Comparison of ENCODE assay signal across 21 mouse cellular contexts in genomic region chr8:12805569-12805968, GRCm38 (mm10). TPM values are rescaled to one million over a fixed set of nuclear protein-coding genes. Genes with fewer than 3 reads are reported as not detected.
DNase-seq lines count a peak whose midpoint lies in the region; ATAC-seq and TF ChIP-seq lines count a peak whose summit lies in the region.
"Had no signal": no experiment of that assay in that cellular context is flagged by ENCODE, and none has a peak within 500 bp of the region (broad histone marks: within the 10 kb centered on the region; RNA-seq: fewer than 3 reads in every experiment).

No protein-coding gene starts in this region.

- H3K27ac ChIP-seq in hindbrain, embryonic 13.5 days = no peak overlapping the region
- H3K27ac ChIP-seq in hindbrain, embryonic 11.5 days (ENCODE audit: low read depth, low read length) = no peak overlapping the region
- 0 out of 2 replicates have a peak overlapping the region, but pooled peaks have one; percentile 41 for H3K27ac ChIP-seq in midbrain, embryonic 14.5 days (replicated peaks; ENCODE audit: low read depth, low read length)
- no peak overlapping the region for H3K27ac ChIP-seq in midbrain, embryonic 11.5 days (ENCODE audit: low read depth, low read length)
- 0 out of 2 replicates have a peak overlapping the region, but pooled peaks have one; percentile 6 for H3K27ac ChIP-seq in neural tube, embryonic 15.5 days (replicated peaks)
- H3K27ac ChIP-seq: embryonic facial prominence, embryonic 15.5 days; forebrain, embryonic 15.5 days; hindbrain, embryonic 15.5 days; limb, embryonic 15.5 days; liver, embryonic 14.5 days; midbrain, embryonic 15.5 days had no signal

- no peak overlapping the region for H3K4me3 ChIP-seq in hindbrain, embryonic 13.5 days
- no peak overlapping the region for H3K4me3 ChIP-seq in hindbrain, embryonic 11.5 days (ENCODE audit: low read depth, low read length)
- no peak overlapping the region for H3K4me3 ChIP-seq in midbrain, embryonic 14.5 days (replicated peaks; ENCODE audit: low read depth, low read length)
- no peak overlapping the region for H3K4me3 ChIP-seq in midbrain, embryonic 11.5 days (ENCODE audit: low read depth, low read length)
- no peak overlapping the region for H3K4me3 ChIP-seq in neural tube, embryonic 15.5 days (replicated peaks)
- H3K4me3 ChIP-seq: embryonic facial prominence, embryonic 15.5 days; forebrain, embryonic 15.5 days; heart, embryonic 12.5 days; hindbrain, embryonic 15.5 days; limb, embryonic 15.5 days; midbrain, embryonic 15.5 days had no signal

- H3K9ac ChIP-seq in hindbrain, embryonic 13.5 days = 0 out of 2 replicates have a peak overlapping the region, but pooled peaks have one; percentile 9
- no peak overlapping the region for H3K9ac ChIP-seq in hindbrain, embryonic 11.5 days (ENCODE audit: low read depth, low read length)
- no peak overlapping the region for H3K9ac ChIP-seq in midbrain, embryonic 14.5 days (replicated peaks; ENCODE audit: low read length)
- no peak overlapping the region for H3K9ac ChIP-seq in midbrain, embryonic 11.5 days (ENCODE audit: low read length)
- H3K9ac ChIP-seq in neural tube, embryonic 15.5 days (replicated peaks) = no peak overlapping the region
- H3K9ac ChIP-seq: embryonic facial prominence, embryonic 15.5 days; forebrain, embryonic 15.5 days; heart, embryonic 12.5 days; hindbrain, embryonic 15.5 days; limb, embryonic 15.5 days; liver, embryonic 14.5 days; lung, embryonic 14.5 days; midbrain, embryonic 15.5 days had no signal

- no peak for TF ChIP-seq CTCF in Patski (IDR thresholded peaks at IDR 0.05)

- POLR2A ChIA-PET in Patski (lab: Charles Lee) = no interaction called here

- no peak for DNase-seq in hindbrain, embryonic 11.5 days (ENCODE audit: low spot score)
- no peak for DNase-seq in midbrain, embryonic 14.5 days
- DNase-seq in midbrain, embryonic 11.5 days (ENCODE audit: low spot score, missing footprints) = no peak
- peak; percentile 63 for DNase-seq in Patski (ENCODE audit: low read depth, low spot score)
- DNase-seq in heart, adult 8-10 months (ENCODE audit: low spot score) = no peak
- DNase-seq: cerebellum, adult 9-10 months; gastrocnemius, postnatal 14 days; heart, adult 11 months; heart, postnatal 10 days; layer of hippocampus, adult 9-11 months; lung, embryonic 14.5 days had no signal

- CTCF ChIA-PET in Patski (lab: Charles Lee) = interaction anchor here (1.1 kb wide), 1 partner anchor 53 kb away, joined by 3 read pairs; no protein-coding TSS in a partner anchor

- H3K36me3 ChIP-seq in hindbrain, embryonic 13.5 days = no peaks in the 10 kb centered on the region; the same call in 1 of the 2 replicates
- H3K36me3 ChIP-seq in hindbrain, embryonic 11.5 days (ENCODE audit: control insufficient read depth, insufficient read depth, low read length) = no peaks in the 10 kb centered on the region
- H3K36me3 ChIP-seq in midbrain, embryonic 14.5 days (ENCODE audit: control insufficient read depth, insufficient read depth, low read length) = no peaks in the 10 kb centered on the region
- H3K36me3 ChIP-seq in midbrain, embryonic 11.5 days (ENCODE audit: control insufficient read depth, insufficient read depth, low read length) = no peaks in the 10 kb centered on the region
- no peaks in the 10 kb centered on the region; the same call in 1 of the 2 replicates for H3K36me3 ChIP-seq in neural tube, embryonic 15.5 days
- H3K36me3 ChIP-seq: embryonic facial prominence, embryonic 15.5 days; forebrain, embryonic 15.5 days; G1E; hindbrain, embryonic 15.5 days; midbrain, embryonic 15.5 days had no signal

- H3K4me2 ChIP-seq in hindbrain, embryonic 13.5 days = no peak overlapping the region
- no peak overlapping the region for H3K4me2 ChIP-seq in hindbrain, embryonic 11.5 days (replicated peaks; ENCODE audit: low read depth, low read length)
- H3K4me2 ChIP-seq in midbrain, embryonic 14.5 days (ENCODE audit: low read length) = no peak overlapping the region
- no peak overlapping the region for H3K4me2 ChIP-seq in midbrain, embryonic 11.5 days
- no peak overlapping the region for H3K4me2 ChIP-seq in neural tube, embryonic 15.5 days
- H3K4me2 ChIP-seq: embryonic facial prominence, embryonic 15.5 days; forebrain, embryonic 15.5 days; heart, embryonic 12.5 days; hindbrain, embryonic 15.5 days; limb, embryonic 15.5 days; lung, embryonic 14.5 days; midbrain, embryonic 15.5 days had no signal

- no peaks in the 10 kb centered on the region for H3K27me3 ChIP-seq in hindbrain, embryonic 13.5 days
- H3K27me3 ChIP-seq in hindbrain, embryonic 11.5 days (ENCODE audit: control insufficient read depth, insufficient read depth, low read length) = no peaks in the 10 kb centered on the region
- H3K27me3 ChIP-seq in midbrain, embryonic 14.5 days (ENCODE audit: control insufficient read depth, insufficient read depth, low read length) = no peaks in the 10 kb centered on the region
- H3K27me3 ChIP-seq in midbrain, embryonic 11.5 days (ENCODE audit: control insufficient read depth, insufficient read depth, low read length) = no peaks in the 10 kb centered on the region
- no peaks in the 10 kb centered on the region for H3K27me3 ChIP-seq in Patski
- H3K27me3 ChIP-seq in neural tube, embryonic 15.5 days (replicated peaks) = no peaks in the 10 kb centered on the region
- H3K27me3 ChIP-seq: embryonic facial prominence, embryonic 15.5 days; forebrain, embryonic 15.5 days; heart, embryonic 12.5 days; hindbrain, embryonic 15.5 days; limb, embryonic 15.5 days; midbrain, embryonic 15.5 days had no signal

- in situ Hi-C loops in Patski (cut with MboI; ENCODE audit: low pct_unique_long_range_greater_than_20kb) = loop anchor here (5.0 to 10.0 kb wide), 2 partner anchors 43 to 131 kb away; partner anchors contain the start of gene Tubgcp3

- ATAC-seq in hindbrain, embryonic 13.5 days (ENCODE audit: low FRiP score) = no peak
- no peak for ATAC-seq in hindbrain, embryonic 11.5 days (ENCODE audit: low FRiP score)
- ATAC-seq in midbrain, embryonic 14.5 days (ENCODE audit: low FRiP score, low TSS enrichment) = no peak
- ATAC-seq in midbrain, embryonic 11.5 days (ENCODE audit: low FRiP score) = no peak
- peak; percentile 66 for ATAC-seq in Patski
- no peak for ATAC-seq in neural tube, embryonic 15.5 days (ENCODE audit: low FRiP score)
- ATAC-seq: forebrain, embryonic 15.5 days; midbrain, embryonic 15.5 days had no signal

- peaks cover 61% of the 10 kb centered on the region for H3K4me1 ChIP-seq in hindbrain, embryonic 13.5 days (replicated peaks)
- H3K4me1 ChIP-seq in hindbrain, embryonic 11.5 days (replicated peaks; ENCODE audit: control insufficient read depth, insufficient read depth, low read length) = peaks cover 3% of the 10 kb centered on the region
- peaks cover 8% of the 10 kb centered on the region; the same call in 1 of the 2 replicates for H3K4me1 ChIP-seq in midbrain, embryonic 14.5 days (ENCODE audit: control insufficient read depth, insufficient read depth, low read length)
- no peaks in the 10 kb centered on the region for H3K4me1 ChIP-seq in midbrain, embryonic 11.5 days (ENCODE audit: control insufficient read depth, insufficient read depth, low read length)
- H3K4me1 ChIP-seq in neural tube, embryonic 15.5 days = peaks cover 35% of the 10 kb centered on the region

- 45% methylated on average over 4 of the region's 4 CpGs for whole genome bisulfite sequencing in hindbrain, embryonic 13.5 days
- 58% methylated on average over 4 of the region's 4 CpGs for WGBS in hindbrain, embryonic 11.5 days
- WGBS in midbrain, embryonic 14.5 days = 47% methylated on average over 4 of the region's 4 CpGs
- 66% methylated on average over 4 of the region's 4 CpGs for WGBS in midbrain, embryonic 11.5 days
- 62% methylated on average over 4 of the region's 4 CpGs for WGBS in neural tube, embryonic 15.5 days

- no peaks in the 10 kb centered on the region for H3K9me3 ChIP-seq in hindbrain, embryonic 13.5 days
- no peaks in the 10 kb centered on the region for H3K9me3 ChIP-seq in hindbrain, embryonic 11.5 days (ENCODE audit: control insufficient read depth, low read length)
- no peaks in the 10 kb centered on the region for H3K9me3 ChIP-seq in midbrain, embryonic 14.5 days (ENCODE audit: control insufficient read depth, low read length)
- H3K9me3 ChIP-seq in midbrain, embryonic 11.5 days (ENCODE audit: control insufficient read depth, low read length) = no peaks in the 10 kb centered on the region
- no peaks in the 10 kb centered on the region for H3K9me3 ChIP-seq in neural tube, embryonic 15.5 days (replicated peaks)
- H3K9me3 ChIP-seq: embryonic facial prominence, embryonic 15.5 days; forebrain, embryonic 15.5 days; G1E; heart, embryonic 12.5 days; hindbrain, embryonic 15.5 days; limb, embryonic 15.5 days; midbrain, embryonic 15.5 days had no signal

RNA-seq across cellular contexts. Expression of gene Atp11a, which starts 48.8 kb away (rescaled TPM):
- polyA plus RNA-seq in hindbrain, embryonic 13.5 days (2015; fragmentation: Nextera tagmentation; extraction: Ambion mirVana) = 7.9 and 8.8 TPM in 2 replicates
- 9.2 and 12.0 TPM in 2 replicates for polyA plus RNA-seq in hindbrain, embryonic 11.5 days (2014; fragmentation: Nextera tagmentation; extraction: Ambion mirVana)
- polyA plus RNA-seq in midbrain, embryonic 14.5 days (2014; fragmentation: Nextera tagmentation; extraction: Ambion mirVana) = 13.6 and 16.5 TPM in 2 replicates
- 8.9 and 10.0 TPM in 2 replicates for polyA plus RNA-seq in midbrain, embryonic 11.5 days (2014; fragmentation: Nextera tagmentation; extraction: Ambion mirVana)
- 139 TPM for polyA plus RNA-seq in Patski (2021)
- 12.0 and 13.4 TPM in 2 replicates for polyA plus RNA-seq in neural tube, embryonic 15.5 days (2015; fragmentation: Nextera tagmentation; extraction: Ambion mirVana)
- 10 to 100 TPM; 85.6 to 89.6 (median 87.8) TPM for total RNA-seq in heart, adult 8-10 months (2022)
- polyA plus RNA-seq: G1E had no signal

Comparison
In these comparisons a context has a peak if more than half of its experiments do, and no peak if none do; other contexts are left out.
1. H3K27ac ChIP-seq: peak in midbrain, embryonic 14.5 days (single experiment) and neural tube, embryonic 15.5 days (single experiment); none in hindbrain, embryonic 13.5 days (single experiment), hindbrain, embryonic 11.5 days (single experiment) and midbrain, embryonic 11.5 days (single experiment).